Mouse (Mus musculus): ENCODE measurements around the gene Sh3glb2.

DNA sequence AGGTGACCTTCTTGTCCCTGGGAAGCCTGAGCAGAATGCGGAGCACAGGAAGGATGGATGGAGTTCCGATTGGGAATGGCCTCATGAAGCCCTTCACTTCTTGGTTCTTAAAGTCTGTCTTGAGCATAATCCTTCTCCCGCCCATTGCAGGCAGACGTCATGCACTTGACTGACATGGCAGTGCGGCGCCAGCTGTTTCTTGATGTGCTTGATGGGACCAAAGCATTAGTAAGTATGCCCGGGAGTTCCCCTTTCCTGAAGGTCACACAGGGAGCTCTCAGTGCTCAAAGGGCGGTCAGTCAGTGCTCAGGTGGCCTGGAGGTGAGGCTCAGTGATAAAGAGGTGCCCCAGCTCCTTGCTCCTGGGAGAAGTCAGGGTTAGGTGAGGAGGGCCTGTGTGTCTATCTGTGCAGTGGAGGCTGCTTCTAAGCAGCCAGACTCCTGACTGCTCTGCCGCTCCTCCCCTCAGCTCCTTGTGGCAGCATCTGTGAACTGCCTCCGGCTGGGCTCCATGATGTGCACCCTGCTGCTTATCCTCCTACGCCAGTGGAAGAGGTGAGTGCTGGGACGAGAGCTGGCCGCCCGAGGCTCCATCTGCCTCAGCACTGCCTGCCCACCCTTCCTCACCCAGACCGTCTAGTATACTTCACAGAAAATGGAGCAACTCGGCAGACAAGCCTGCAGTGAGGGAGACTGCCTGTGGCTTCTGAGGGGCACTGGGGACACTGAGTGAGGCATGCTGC lies 22.8 kb downstream of the Sh3glb2 start:
- no peak for TF ChIP-seq CTCF (IDR thresholded peaks at IDR 0.05)
- no peak for TF ChIP-seq EP300 (IDR thresholded peaks at IDR 0.05)
